Mouse (Mus musculus): ENCODE results near the gene Rmnd1. TPM values are rescaled to one million over a fixed set of nuclear protein-coding genes. Genes with fewer than 3 reads are reported as not detected.

Rmnd1 gene
- 16.5 and 17.9 TPM in 2 replicates for polyA plus RNA-seq (2015; fragmentation: Nextera tagmentation; extraction: Ambion mirVana)

GRCm38 (mm10) chr10:4432123-4432931 is at the start of gene Rmnd1, which contains the start of gene Armt1:
TSS of gene Rmnd1 (minus strand) at chr10:4432388.
TSS of gene Armt1 (plus strand) at chr10:4432467.
- TF ChIP-seq CTCF (IDR thresholded peaks at IDR 0.05) (no peak), EP300 (IDR thresholded peaks at IDR 0.05) (peak; percentile 74)
- Histone ChIP-seq H3K27me3 (replicated peaks; ENCODE audit: insufficient read depth, low read length) (no peaks in the 10 kb centered on the region), H3K4me2 (replicated peaks; ENCODE audit: low read depth, low read length) (peak within 1 kb of the TSS; percentile 72), H3K9me3 (ENCODE audit: low read length) (no peaks in the 10 kb centered on the region), H3K27ac (ENCODE audit: low read length) (peak within 1 kb of the TSS; percentile 92), H3K4me3 (ENCODE audit: low read depth, low read length) (peak within 1 kb of the TSS; percentile 57), H3K9ac (replicated peaks; ENCODE audit: low read depth) (peak within 1 kb of the TSS; percentile 64), H3K4me1 (ENCODE audit: insufficient read depth, low read depth, low read length) (peaks cover 8% of the 10 kb centered on the region; the same call in 1 of the 2 replicates), H3K36me3 (ENCODE audit: insufficient read depth, low read length) (no peaks in the 10 kb centered on the region)
- WGBS = under 1% methylated on average over 58 of the region's 75 CpGs
- ATAC-seq = peak; percentile 98
- peak; percentile 97 for DNase-seq (ENCODE audit: low spot score)

- TF ChIP-seq CTCF (IDR thresholded peaks at IDR 0.05) (no peak), EP300 (IDR thresholded peaks at IDR 0.05) (no peak)
- no peak overlapping the region for H3K27ac ChIP-seq (ENCODE audit: low read length)
- H3K36me3 ChIP-seq (ENCODE audit: insufficient read depth, low read length) = no peaks in the 10 kb centered on the region
- H3K27me3 ChIP-seq (replicated peaks; ENCODE audit: insufficient read depth, low read length) = no peaks in the 10 kb centered on the region
- no peak overlapping the region for H3K9ac ChIP-seq (replicated peaks; ENCODE audit: low read depth)
- ATAC-seq (no peak), DNase-seq (ENCODE audit: low spot score) (no peak)
- no peaks in the 10 kb centered on the region for H3K9me3 ChIP-seq (ENCODE audit: low read length)
- WGBS = 73% methylated on average over 8 of the region's 8 CpGs
- no peak overlapping the region for H3K4me2 ChIP-seq (replicated peaks; ENCODE audit: low read depth, low read length)
- no peaks in the 10 kb centered on the region for H3K4me1 ChIP-seq (ENCODE audit: insufficient read depth, low read depth, low read length)
- no peak overlapping the region for H3K4me3 ChIP-seq (ENCODE audit: low read depth, low read length)
Measured at GRCm38 (mm10) chr10:4481695-4482094, 49.5 kb upstream of the Rmnd1 start.

- Histone ChIP-seq H3K4me3 (ENCODE audit: low read depth, low read length) (no peak overlapping the region), H3K4me2 (replicated peaks; ENCODE audit: low read depth, low read length) (no peak overlapping the region), H3K36me3 (ENCODE audit: insufficient read depth, low read length) (no peaks in the 10 kb centered on the region), H3K27me3 (replicated peaks; ENCODE audit: insufficient read depth, low read length) (no peaks in the 10 kb centered on the region), H3K9me3 (ENCODE audit: low read length) (no peaks in the 10 kb centered on the region), H3K4me1 (ENCODE audit: insufficient read depth, low read depth, low read length) (no peaks in the 10 kb centered on the region), H3K9ac (replicated peaks; ENCODE audit: low read depth) (no peak overlapping the region), H3K27ac (ENCODE audit: low read length) (no peak overlapping the region)
- TF ChIP-seq CTCF (IDR thresholded peaks at IDR 0.05) = no peak
- no peak for TF ChIP-seq EP300 (IDR thresholded peaks at IDR 0.05)
- ATAC-seq = no peak
- WGBS = 58% methylated on average over 3 of the region's 3 CpGs
- DNase-seq (ENCODE audit: low spot score) = no peak
Measured at GRCm38 (mm10) chr10:4480929-4481328, 48.7 kb upstream of the Rmnd1 start.

- no peak for ATAC-seq
- Histone ChIP-seq H3K9me3 (ENCODE audit: low read length) (no peaks in the 10 kb centered on the region), H3K4me1 (ENCODE audit: insufficient read depth, low read depth, low read length) (no peaks in the 10 kb centered on the region), H3K9ac (replicated peaks; ENCODE audit: low read depth) (no peak overlapping the region), H3K4me2 (replicated peaks; ENCODE audit: low read depth, low read length) (no peak overlapping the region), H3K27ac (ENCODE audit: low read length) (no peak overlapping the region), H3K36me3 (ENCODE audit: insufficient read depth, low read length) (no peaks in the 10 kb centered on the region), H3K4me3 (ENCODE audit: low read depth, low read length) (no peak overlapping the region), H3K27me3 (replicated peaks; ENCODE audit: insufficient read depth, low read length) (no peaks in the 10 kb centered on the region)
- WGBS = 78% methylated on average over 5 of the region's 5 CpGs
- no peak for TF ChIP-seq CTCF (IDR thresholded peaks at IDR 0.05)
- no peak for TF ChIP-seq EP300 (IDR thresholded peaks at IDR 0.05)
- DNase-seq (ENCODE audit: low spot score) = no peak
Measured at GRCm38 (mm10) chr10:4476604-4477003, 44.4 kb upstream of the Rmnd1 start.

- Histone ChIP-seq H3K27ac (ENCODE audit: low read length) (no peak overlapping the region), H3K27me3 (replicated peaks; ENCODE audit: insufficient read depth, low read length) (no peaks in the 10 kb centered on the region), H3K4me2 (replicated peaks; ENCODE audit: low read depth, low read length) (no peak overlapping the region), H3K36me3 (ENCODE audit: insufficient read depth, low read length) (no peaks in the 10 kb centered on the region), H3K9ac (replicated peaks; ENCODE audit: low read depth) (no peak overlapping the region), H3K4me1 (ENCODE audit: insufficient read depth, low read depth, low read length) (no peaks in the 10 kb centered on the region), H3K4me3 (ENCODE audit: low read depth, low read length) (no peak overlapping the region), H3K9me3 (ENCODE audit: low read length) (no peaks in the 10 kb centered on the region)
- ATAC-seq (no peak), DNase-seq (ENCODE audit: low spot score) (no peak)
- TF ChIP-seq CTCF (IDR thresholded peaks at IDR 0.05) (no peak), EP300 (IDR thresholded peaks at IDR 0.05) (no peak)
- 70% methylated on average over 3 of the region's 3 CpGs for WGBS
Measured at GRCm38 (mm10) chr10:4475431-4475830, 43.2 kb upstream of the Rmnd1 start.

- WGBS = 56% methylated on average over 11 of the region's 11 CpGs
- no peak overlapping the region for H3K9ac ChIP-seq (replicated peaks; ENCODE audit: low read depth)
Measured at GRCm38 (mm10) chr10:4473591-4473993, 41.4 kb upstream of the Rmnd1 start.

More at GRCm38 (mm10) chr10:4473591-4473993, 41.4 kb upstream of the Rmnd1 start:
- Histone ChIP-seq H3K9me3 (ENCODE audit: low read length) (no peaks in the 10 kb centered on the region), H3K27ac (ENCODE audit: low read length) (no peak overlapping the region), H3K27me3 (replicated peaks; ENCODE audit: insufficient read depth, low read length) (no peaks in the 10 kb centered on the region), H3K4me2 (replicated peaks; ENCODE audit: low read depth, low read length) (no peak overlapping the region), H3K4me3 (ENCODE audit: low read depth, low read length) (no peak overlapping the region), H3K4me1 (ENCODE audit: insufficient read depth, low read depth, low read length) (no peaks in the 10 kb centered on the region), H3K36me3 (ENCODE audit: insufficient read depth, low read length) (no peaks in the 10 kb centered on the region)
- no peak; the same call in 1 of the 2 replicates for TF ChIP-seq EP300 (IDR thresholded peaks at IDR 0.05)
- no peak for TF ChIP-seq CTCF (IDR thresholded peaks at IDR 0.05)
- DNase-seq (ENCODE audit: low spot score) = peak; percentile 78
- peak; percentile 95 for ATAC-seq
